Mouse (Mus musculus): ENCODE data around the gene Adgrl4. TPM values are rescaled to one million over a fixed set of nuclear protein-coding genes. Genes with fewer than 3 reads are reported as not detected.

The Adgrl4 gene
- total RNA-seq, 2 experiments from 2014 or later: 2.7 to 23.6 TPM

GRCm38 (mm10) chr3:151465215-151465614 lies 27.5 kb downstream of the Adgrl4 start:
- ATAC-seq (replicated peaks; ENCODE audit: low FRiP score, poor library complexity, severe bottlenecking): no peak

GRCm38 (mm10) chr3:151488853-151489252 lies 51.2 kb downstream of the Adgrl4 start:
- no peak for ATAC-seq (replicated peaks; ENCODE audit: low FRiP score, poor library complexity, severe bottlenecking)

GRCm38 (mm10) chr3:151505606-151506005 lies 67.9 kb downstream of the Adgrl4 start:
- no peak for ATAC-seq (replicated peaks; ENCODE audit: low FRiP score, poor library complexity, severe bottlenecking)

- no peak for ATAC-seq (replicated peaks; ENCODE audit: low FRiP score, poor library complexity, severe bottlenecking)
These were observed 73.5 kb downstream of the Adgrl4 start for GRCm38 (mm10) chr3:151511184-151511583.

- no peak for ATAC-seq (replicated peaks; ENCODE audit: low FRiP score, poor library complexity, severe bottlenecking)
These were observed 109.5 kb downstream of the Adgrl4 start for GRCm38 (mm10) chr3:151547182-151547581.

- ATAC-seq (replicated peaks; ENCODE audit: low FRiP score, poor library complexity, severe bottlenecking): no peak
These were observed 113.3 kb downstream of the Adgrl4 start for GRCm38 (mm10) chr3:151551002-151551401.

- ATAC-seq (replicated peaks; ENCODE audit: low FRiP score, poor library complexity, severe bottlenecking): no peak
These were observed 118.9 kb downstream of the Adgrl4 start for GRCm38 (mm10) chr3:151556635-151557034.

- ATAC-seq (replicated peaks; ENCODE audit: low FRiP score, poor library complexity, severe bottlenecking): no peak
These were observed 119.4 kb downstream of the Adgrl4 start for GRCm38 (mm10) chr3:151557125-151557524.

- ATAC-seq (replicated peaks; ENCODE audit: low FRiP score, poor library complexity, severe bottlenecking): no peak
These were observed 119.9 kb downstream of the Adgrl4 start for GRCm38 (mm10) chr3:151557607-151558006.

GRCm38 (mm10) chr3:151558374-151558773 lies 120.7 kb downstream of the Adgrl4 start:
- no peak for ATAC-seq (replicated peaks; ENCODE audit: low FRiP score, poor library complexity, severe bottlenecking)

- no peak for ATAC-seq (replicated peaks; ENCODE audit: low FRiP score, poor library complexity, severe bottlenecking)
These were observed 128.3 kb downstream of the Adgrl4 start for GRCm38 (mm10) chr3:151565664-151566621.

GRCm38 (mm10) chr3:151566629-151567028 lies 128.9 kb downstream of the Adgrl4 start:
- ATAC-seq (replicated peaks; ENCODE audit: low FRiP score, poor library complexity, severe bottlenecking): no peak

GRCm38 (mm10) chr3:151567541-151567940 lies 129.9 kb downstream of the Adgrl4 start:
- ATAC-seq (replicated peaks; ENCODE audit: low FRiP score, poor library complexity, severe bottlenecking): no peak

- no peak for ATAC-seq (replicated peaks; ENCODE audit: low FRiP score, poor library complexity, severe bottlenecking)
These were observed 134.4 kb downstream of the Adgrl4 start for GRCm38 (mm10) chr3:151572089-151572488.

- ATAC-seq (replicated peaks; ENCODE audit: low FRiP score, poor library complexity, severe bottlenecking): no peak
These were observed 137.6 kb downstream of the Adgrl4 start for GRCm38 (mm10) chr3:151575292-151575691.

GRCm38 (mm10) chr3:151576155-151576554 lies 138.5 kb downstream of the Adgrl4 start:
- ATAC-seq (replicated peaks; ENCODE audit: low FRiP score, poor library complexity, severe bottlenecking): no peak

GRCm38 (mm10) chr3:151591904-151592303 lies 154.2 kb downstream of the Adgrl4 start:
- no peak for ATAC-seq (replicated peaks; ENCODE audit: low FRiP score, poor library complexity, severe bottlenecking)

Data from erythroblast, adult 5-6 weeks (primary cell).